Mouse (Mus musculus) G1E (cell line): ENCODE measurements at regions not wholly inside any gene's neighbourhood (a gene's known extent, or its start where the extent isn't known, plus 50 kb on each side); places are given as distances from the start of the nearest gene placed in this dataset.

ENCODE experiments used
- ATAC-seq: 2 replicates; pipeline ENCODE4 v1.8.0; 2016; ENCODE audit warnings: mild to moderate bottlenecking; ENCODE audit not compliant: insufficient number of reproducible peaks, poor library complexity, low FRiP score, severe bottlenecking; ENCODE audit errors: extremely low read depth
- DNase-seq: peaks from one replicate; pipeline ENCODE4 v3.0.0; 2012; ENCODE audit warnings: low spot score
- H3K27me3 ChIP-seq: 2 replicates; pipeline ENCODE4 v1.6.1; 2012; ENCODE audit warnings: mild to moderate bottlenecking, low read length, inconsistent platforms; ENCODE audit not compliant: insufficient read depth
- H3K36me3 ChIP-seq: replicated peaks from 2 replicates; pipeline ENCODE3; 2012; ENCODE audit warnings: mild to moderate bottlenecking, inconsistent platforms
- H3K4me1 ChIP-seq: 2 replicates; pipeline ENCODE4 v1.6.1; 2012; ENCODE audit warnings: low read depth, low read length, inconsistent platforms, mixed read lengths; ENCODE audit not compliant: insufficient read depth
- H3K4me3 ChIP-seq: 2 replicates; pipeline ENCODE4 v1.5.1; 2012; ENCODE audit warnings: low read depth, mild to moderate bottlenecking, inconsistent platforms, low read length, moderate library complexity, mixed read lengths
- H3K9me3 ChIP-seq: replicated peaks from 2 replicates; pipeline ENCODE4 v1.6.1; 2012; ENCODE audit warnings: inconsistent platforms
- CTCF ChIP-seq: IDR thresholded peaks from 2 replicates; pipeline ENCODE4 v1.5.1; 2012; ENCODE audit warnings: low read depth, low read length, inconsistent platforms, mixed read lengths
- GATA1 ChIP-seq: IDR thresholded peaks from 2 replicates; pipeline ENCODE4 v1.6.1; 2012; ENCODE audit warnings: borderline replicate concordance, low read length, inconsistent platforms, mixed read lengths
- GATA2 ChIP-seq: IDR thresholded peaks from 2 replicates; pipeline ENCODE4 v1.6.1; 2012; ENCODE audit warnings: low read depth, low read length, inconsistent platforms, borderline replicate concordance
- POLR2AphosphoS5 ChIP-seq: IDR thresholded peaks from 2 replicates; pipeline ENCODE4 v1.6.1; 2012; ENCODE audit warnings: low read depth, low read length, inconsistent platforms; ENCODE audit not compliant: insufficient replicate concordance
- TAL1 ChIP-seq: conservative IDR thresholded peaks from 2 replicates; pipeline ENCODE4 v1.6.1; 2012; ENCODE audit warnings: low read depth, low read length, inconsistent platforms, mixed read lengths

- Histone ChIP-seq H3K4me3 (no peak overlapping the region), H3K36me3 (no peaks in the 10 kb centered on the region), H3K9me3 (peaks cover 72% of the 10 kb centered on the region), H3K4me1 (no peaks in the 10 kb centered on the region), H3K27me3 (no peaks in the 10 kb centered on the region)
- no peak for ATAC-seq
- DNase-seq: no peak
- TF ChIP-seq TAL1 (no peak), GATA1 (no peak), GATA2 (no peak)
Measured at GRCm38 (mm10) chr5:119467346-119468085, 203.0 kb upstream of the Tbx3 start.

GRCm38 (mm10) chr5:119477926-119478325, 192.5 kb upstream of the Tbx3 start:
- ATAC-seq (no peak), DNase-seq (no peak)
- no peak overlapping the region for H3K4me3 ChIP-seq
- H3K9me3 ChIP-seq: peaks cover 61% of the 10 kb centered on the region
- H3K4me1 ChIP-seq: no peaks in the 10 kb centered on the region
- no peak for TF ChIP-seq CTCF
- TF ChIP-seq GATA1: no peak
- TF ChIP-seq GATA2: no peak
- no peak for TF ChIP-seq TAL1
- no peak for TF ChIP-seq POLR2AphosphoS5
- H3K27me3 ChIP-seq: no peaks in the 10 kb centered on the region
- H3K36me3 ChIP-seq: no peaks in the 10 kb centered on the region

- H3K9me3 ChIP-seq: peaks cover 64% of the 10 kb centered on the region
- DNase-seq: no peak
- H3K27me3 ChIP-seq: no peaks in the 10 kb centered on the region
- no peak for ATAC-seq
- TF ChIP-seq POLR2AphosphoS5 (no peak), CTCF (no peak), GATA1 (no peak), TAL1 (no peak), GATA2 (no peak)
- no peaks in the 10 kb centered on the region for H3K36me3 ChIP-seq
- H3K4me1 ChIP-seq: no peaks in the 10 kb centered on the region
- no peak overlapping the region for H3K4me3 ChIP-seq
Measured at GRCm38 (mm10) chr5:119478331-119478730, 192.1 kb upstream of the Tbx3 start.

- TF ChIP-seq POLR2AphosphoS5 (no peak), GATA2 (no peak), GATA1 (no peak), CTCF (no peak), TAL1 (no peak)
- DNase-seq (no peak), ATAC-seq (no peak)
- Histone ChIP-seq H3K36me3 (no peaks in the 10 kb centered on the region), H3K4me1 (no peaks in the 10 kb centered on the region), H3K4me3 (no peak overlapping the region), H3K9me3 (peaks cover 67% of the 10 kb centered on the region), H3K27me3 (no peaks in the 10 kb centered on the region)
Measured at GRCm38 (mm10) chr5:119480191-119481190, 190.0 kb upstream of the Tbx3 start.

- DNase-seq (no peak), ATAC-seq (no peak)
- Histone ChIP-seq H3K4me1 (no peaks in the 10 kb centered on the region), H3K36me3 (no peaks in the 10 kb centered on the region), H3K27me3 (no peaks in the 10 kb centered on the region), H3K9me3 (peaks cover 79% of the 10 kb centered on the region), H3K4me3 (no peak overlapping the region)
- TF ChIP-seq GATA1 (no peak), CTCF (no peak), POLR2AphosphoS5 (no peak), TAL1 (no peak), GATA2 (no peak)
Measured at GRCm38 (mm10) chr5:119483706-119484105, 186.8 kb upstream of the Tbx3 start.

- H3K36me3 ChIP-seq: no peaks in the 10 kb centered on the region
- peaks cover 77% of the 10 kb centered on the region for H3K9me3 ChIP-seq
- no peaks in the 10 kb centered on the region for H3K4me1 ChIP-seq
- no peak overlapping the region for H3K4me3 ChIP-seq
- DNase-seq: no peak
- H3K27me3 ChIP-seq: no peaks in the 10 kb centered on the region
- no peak for ATAC-seq
- no peak for TF ChIP-seq CTCF
- TF ChIP-seq GATA1: no peak
- TF ChIP-seq TAL1: no peak
- no peak for TF ChIP-seq GATA2
- no peak for TF ChIP-seq POLR2AphosphoS5
Measured at GRCm38 (mm10) chr5:119486196-119486595, 184.3 kb upstream of the Tbx3 start.
